In genomic region chr17:28961596-28961995, GRCm38 (mm10) we compare ENCODE assay signal across 34 mouse cellular contexts. TPM values are rescaled to one million over a fixed set of nuclear protein-coding genes. Genes with fewer than 3 reads are reported as not detected.
DNase-seq lines count a peak whose midpoint lies in the region; ATAC-seq and TF ChIP-seq lines count a peak whose summit lies in the region.
"Had no signal": no experiment of that assay in that cellular context is flagged by ENCODE, and none has a peak within 500 bp of the region (broad histone marks: within the 10 kb centered on the region; RNA-seq: fewer than 3 reads in every experiment).

No protein-coding gene starts in this region.

- no peak overlapping the region for H3K4me3 ChIP-seq in kidney, embryonic 16.5 days (ENCODE audit: low read length)
- no peak overlapping the region for H3K4me3 ChIP-seq in liver, embryonic 12.5 days
- H3K4me3 ChIP-seq in liver, postnatal 0 days (ENCODE audit: low read depth, low read length): no peak overlapping the region
- H3K4me3 ChIP-seq: embryonic facial prominence, embryonic 10.5 days; embryonic facial prominence, embryonic 15.5 days; forebrain, embryonic 12.5 days; megakaryocyte, embryonic 14.5 days; midbrain, embryonic 12.5 days; myocyte; neural tube, embryonic 12.5 days; stomach, embryonic 15.5 days had no signal

- H3K27me3 ChIP-seq in kidney, embryonic 16.5 days (ENCODE audit: insufficient read depth, low read length): no peaks in the 10 kb centered on the region
- no peaks in the 10 kb centered on the region for H3K27me3 ChIP-seq in liver, embryonic 12.5 days (replicated peaks)
- no peaks in the 10 kb centered on the region for H3K27me3 ChIP-seq in liver, postnatal 0 days (ENCODE audit: insufficient read depth, low read length)
- H3K27me3 ChIP-seq: embryonic facial prominence, embryonic 15.5 days; forebrain, embryonic 12.5 days; megakaryocyte, embryonic 14.5 days; midbrain, embryonic 12.5 days; neural tube, embryonic 12.5 days; stomach, embryonic 15.5 days had no signal

- peaks cover 62% of the 10 kb centered on the region for H3K36me3 ChIP-seq in kidney, embryonic 16.5 days (ENCODE audit: insufficient read depth, low read length)
- H3K36me3 ChIP-seq in liver, embryonic 12.5 days: peaks cover 96% of the 10 kb centered on the region
- H3K36me3 ChIP-seq in liver, postnatal 0 days (replicated peaks; ENCODE audit: insufficient read depth, low read length): peaks cover 76% of the 10 kb centered on the region

- 73% methylated on average over 10 of the region's 10 CpGs for WGBS in kidney, embryonic 16.5 days
- WGBS in liver, embryonic 12.5 days (ENCODE audit: insufficient replicate concordance): 85% methylated on average over 10 of the region's 10 CpGs
- 71% methylated on average over 10 of the region's 10 CpGs for WGBS in liver, postnatal 0 days (ENCODE audit: insufficient replicate concordance)

- H3K27ac ChIP-seq in kidney, embryonic 16.5 days (ENCODE audit: low read length): no peak overlapping the region
- H3K27ac ChIP-seq in liver, embryonic 12.5 days: peak overlapping the region; percentile 27
- 0 out of 2 replicates have a peak overlapping the region, but pooled peaks have one; percentile 48 for H3K27ac ChIP-seq in liver, postnatal 0 days (ENCODE audit: low read depth)
- H3K27ac ChIP-seq: embryonic facial prominence, embryonic 10.5 days; embryonic facial prominence, embryonic 15.5 days; forebrain, embryonic 12.5 days; neural tube, embryonic 12.5 days; stomach, embryonic 15.5 days had no signal

- ATAC-seq in kidney, embryonic 16.5 days (ENCODE audit: low FRiP score, low TSS enrichment): no peak
- ATAC-seq in liver, embryonic 12.5 days: no peak
- peak; percentile 50; the same call in 1 of the 2 replicates for ATAC-seq in liver, postnatal 0 days
- ATAC-seq in inflammation-experienced regulatory T-cells, adult 6 months: no peak
- ATAC-seq: hindbrain, embryonic 16.5 days; lung, postnatal 0 days had no signal

- H3K9ac ChIP-seq in kidney, embryonic 16.5 days (replicated peaks; ENCODE audit: low read length): no peak overlapping the region
- no peak overlapping the region for H3K9ac ChIP-seq in liver, embryonic 12.5 days
- H3K9ac ChIP-seq in liver, postnatal 0 days (replicated peaks): no peak overlapping the region
- H3K9ac ChIP-seq: embryonic facial prominence, embryonic 15.5 days; forebrain, embryonic 12.5 days; midbrain, embryonic 12.5 days; neural tube, embryonic 12.5 days; stomach, embryonic 15.5 days had no signal

- no peaks in the 10 kb centered on the region for H3K9me3 ChIP-seq in kidney, embryonic 16.5 days (ENCODE audit: low read length)
- no peaks in the 10 kb centered on the region for H3K9me3 ChIP-seq in liver, embryonic 12.5 days (replicated peaks)
- H3K9me3 ChIP-seq in liver, postnatal 0 days (ENCODE audit: low read length): no peaks in the 10 kb centered on the region
- H3K9me3 ChIP-seq: embryonic facial prominence, embryonic 15.5 days; forebrain, embryonic 12.5 days; megakaryocyte, embryonic 14.5 days; midbrain, embryonic 12.5 days; neural tube, embryonic 12.5 days; stomach, embryonic 15.5 days had no signal

- peak; percentile 66 to 72 for DNase-seq in kidney, adult 8-10 months
- DNase-seq in kidney, postnatal 14 days: peak; percentile 60
- DNase-seq in liver, postnatal 0 days: no peak
- DNase-seq in right cerebral cortex, adult 2 months (ENCODE audit: low spot score in 2 of 2): no peak
- DNase-seq in layer of hippocampus, postnatal 25 days (ENCODE audit: extremely low spot score in 1 of 2, low spot score in 1 of 2): no peak
- DNase-seq: adrenal gland, postnatal 25 days; B cell, adult 2 months; cerebellum, adult 18-20 months; cerebellum, postnatal 25 days; gastrocnemius, postnatal 14 days; heart, postnatal 14 days; lung, adult 18-20 months; lung, postnatal 4 days had no signal

- no peak for TF ChIP-seq EP300 in liver, postnatal 0 days (IDR thresholded peaks at IDR 0.05; ENCODE audit: low read depth)

- no peaks in the 10 kb centered on the region for H3K4me1 ChIP-seq in kidney, embryonic 16.5 days (ENCODE audit: insufficient read depth, low read length)
- H3K4me1 ChIP-seq in liver, embryonic 12.5 days: peaks cover 40% of the 10 kb centered on the region
- peaks cover 9% of the 10 kb centered on the region for H3K4me1 ChIP-seq in liver, postnatal 0 days (ENCODE audit: insufficient read depth)
- H3K4me1 ChIP-seq: embryonic facial prominence, embryonic 10.5 days; forebrain, embryonic 12.5 days; midbrain, embryonic 12.5 days; neural tube, embryonic 12.5 days; stomach, embryonic 15.5 days had no signal

- TF ChIP-seq CTCF in liver, postnatal 0 days (IDR thresholded peaks at IDR 0.05; ENCODE audit: low read depth): no peak

- no peak overlapping the region for H3K4me2 ChIP-seq in kidney, embryonic 16.5 days (replicated peaks; ENCODE audit: low read depth, low read length)
- no peak overlapping the region for H3K4me2 ChIP-seq in liver, embryonic 12.5 days
- H3K4me2 ChIP-seq in liver, postnatal 0 days (ENCODE audit: low read depth, low read length): no peak overlapping the region
- H3K4me2 ChIP-seq: embryonic facial prominence, embryonic 15.5 days; forebrain, embryonic 12.5 days; midbrain, embryonic 12.5 days; neural tube, embryonic 12.5 days; stomach, embryonic 15.5 days had no signal

RNA-seq across cellular contexts. Expression of gene Kctd20, which starts 9.8 kb away (rescaled TPM):
- 89.5 and 92.1 TPM in 2 replicates for polyA plus RNA-seq in kidney, embryonic 16.5 days (2015; fragmentation: Nextera tagmentation; extraction: Ambion mirVana)
- 87.0 and 92.4 TPM in 2 replicates for polyA plus RNA-seq in liver, embryonic 12.5 days (2016; fragmentation: Nextera tagmentation; extraction: Ambion mirVana)
- polyA plus RNA-seq in liver, postnatal 0 days (2015; fragmentation: Nextera tagmentation; extraction: Ambion mirVana): 38.6 and 39.5 TPM in 2 replicates
- 10 to 100 TPM; 34.6 to 46.0 (median 39.5) TPM for polyA plus RNA-seq in inflammation-experienced regulatory T-cells, adult 6 months (2017; shearing (Covaris generic))
- total RNA-seq in layer of hippocampus, postnatal 25 days (2021): 10 to 100 TPM; 67.1 to 75.4 TPM

RNA-seq across cellular contexts. Expression of gene Pxt1, which starts 18.0 kb away (rescaled TPM):
- polyA plus RNA-seq in kidney, embryonic 16.5 days (2015; fragmentation: Nextera tagmentation; extraction: Ambion mirVana): 0.21 and 0.28 TPM in 2 replicates
- polyA plus RNA-seq in liver, embryonic 12.5 days (2016; fragmentation: Nextera tagmentation; extraction: Ambion mirVana): 0.51 and 0.73 TPM in 2 replicates
- 0.14 and 0.29 TPM in 2 replicates for polyA plus RNA-seq in liver, postnatal 0 days (2015; fragmentation: Nextera tagmentation; extraction: Ambion mirVana)
- polyA plus RNA-seq in inflammation-experienced regulatory T-cells, adult 6 months (2017; shearing (Covaris generic)): not detected
- total RNA-seq in layer of hippocampus, postnatal 25 days (2021): not detected
- total RNA-seq: adrenal gland, adult 18-20 months; adrenal gland, postnatal 25 days; gastrocnemius, postnatal 14 days; granulocyte monocyte progenitor cell, adult 5-6 weeks; left cerebral cortex, adult 18-20 months; left cerebral cortex, postnatal 14 days had no signal
- polyA plus RNA-seq: brain, embryonic 14.5 days; forebrain, embryonic 12.5 days; heart, embryonic 14.5 days; hindbrain, embryonic 16.5 days; limb, embryonic 11.5 days; midbrain, embryonic 12.5 days; myocyte; neural tube, embryonic 12.5 days; stomach, embryonic 15.5 days had no signal

RNA-seq across cellular contexts. Expression of gene Stk38, which starts 46.2 kb away (rescaled TPM):
- 106 and 121 TPM in 2 replicates for polyA plus RNA-seq in kidney, embryonic 16.5 days (2015; fragmentation: Nextera tagmentation; extraction: Ambion mirVana)
- 56.7 and 58.2 TPM in 2 replicates for polyA plus RNA-seq in liver, embryonic 12.5 days (2016; fragmentation: Nextera tagmentation; extraction: Ambion mirVana)
- 32.6 and 34.5 TPM in 2 replicates for polyA plus RNA-seq in liver, postnatal 0 days (2015; fragmentation: Nextera tagmentation; extraction: Ambion mirVana)
- polyA plus RNA-seq in inflammation-experienced regulatory T-cells, adult 6 months (2017; shearing (Covaris generic)): 100 to 1,000 TPM; 155 to 250 (median 235) TPM
- 10 to 100 TPM; 36.7 to 59.1 TPM for total RNA-seq in layer of hippocampus, postnatal 25 days (2021)

RNA-seq across cellular contexts. Expression of gene 4930539E08Rik, which starts 46.5 kb away (rescaled TPM):
- polyA plus RNA-seq in kidney, embryonic 16.5 days (2015; fragmentation: Nextera tagmentation; extraction: Ambion mirVana): 0.17 and 0.63 TPM in 2 replicates
- polyA plus RNA-seq in liver, embryonic 12.5 days (2016; fragmentation: Nextera tagmentation; extraction: Ambion mirVana): 0.17 and 0.25 TPM in 2 replicates
- 0.08 and 0.09 TPM in 2 replicates for polyA plus RNA-seq in liver, postnatal 0 days (2015; fragmentation: Nextera tagmentation; extraction: Ambion mirVana)
- polyA plus RNA-seq in inflammation-experienced regulatory T-cells, adult 6 months (2017; shearing (Covaris generic)): 1 to 10 TPM in 2 of 3 experiments, under 1 TPM in 1; 0.25 to 3.2 (median 2.7) TPM
- 1 to 10 TPM; 3.1 to 3.9 TPM for total RNA-seq in layer of hippocampus, postnatal 25 days (2021)
- total RNA-seq: adrenal gland, adult 18-20 months; adrenal gland, postnatal 25 days had no signal
- polyA plus RNA-seq: hindbrain, embryonic 11.5 days; myocyte had no signal

Comparison
In these comparisons a context has a peak if more than half of its experiments do, and no peak if none do; other contexts are left out.
1. DNase-seq: peak in kidney, adult 8-10 months (2 of 2) and kidney, postnatal 14 days (single experiment); none in liver, postnatal 0 days (single experiment), right cerebral cortex, adult 2 months (0 of 2) and layer of hippocampus, postnatal 25 days (0 of 2).